Mouse (Mus musculus): Measurements from ENCODE around the gene Mettl27.

GRCm38 (mm10) chr5:134963546-134963945 lies 31.4 kb downstream of the Mettl27 start:
- no peak for TF ChIP-seq CTCF (IDR thresholded peaks at IDR 0.05; ENCODE audit: borderline replicate concordance, insufficient read depth, low read depth, low read length)
- no peak for TF ChIP-seq POLR2A (IDR thresholded peaks at IDR 0.05; ENCODE audit: borderline replicate concordance, insufficient read depth, low read length)
